Mouse (Mus musculus) adrenal gland, adult 10 weeks (tissue): ENCODE measurements around the gene Psmc5. TPM values are rescaled to one million over a fixed set of nuclear protein-coding genes. Genes with fewer than 3 reads are reported as not detected.

Experiments
- polyA plus RNA-seq: library from polyadenylated mRNA; stranded (reverse); fragments of 350-450 nt; fragmentation: Illumina TruSeq; extraction: RNeasy Lipid Tissue Mini Kit (QIAGEN cat#74804); gene quantifications from one replicate; pipeline ENCODE4 v1.2.3, GENCODE M21; 2014; ENCODE audit warnings: low read depth, low replicate concordance

The Psmc5 gene
- polyA plus RNA-seq: 33.4 TPM

GRCm38 (mm10) chr11:106255685-106256451, at the start of gene Psmc5, which contains the start of gene Ftsj3:
TSS of gene Psmc5 (plus strand) at chr11:106256154.
TSS of gene Ftsj3 (minus strand) at chr11:106256079.

GRCm38 (mm10) chr11:106215927-106216729, 39.8 kb upstream of the Psmc5 start, which contains the start of gene Ccdc47:
TSS of gene Ccdc47 (minus strand) at chr11:106216344.

GRCm38 (mm10) chr11:106216730-106217490, 39.0 kb upstream of the Psmc5 start, which contains the start of gene Ddx42:
TSS of gene Ddx42 (plus strand) at chr11:106216926.

GRCm38 (mm10) chr11:106272644-106273310, 16.8 kb downstream of the Psmc5 start, which contains the start of gene Smarcd2:
TSS of gene Smarcd2 (minus strand) at chr11:106272972.

GRCm38 (mm10) chr11:106276454-106276853, 20.5 kb downstream of the Psmc5 start, which contains the start of gene Tcam1:
TSS of gene Tcam1 (plus strand) at chr11:106276672.

GRCm38 (mm10) chr11:106301765-106302164, 45.8 kb downstream of the Psmc5 start, which contains the start of gene Gh:
TSS of gene Gh (minus strand) at chr11:106301865.

Other genes with a start within 250 kb of the Psmc5 start
- gene Kcnh6, start 248.0 kb upstream of the Psmc5 start, polyA plus RNA-seq: not detected
- 43.0 TPM for gene Dcaf7, start 219.3 kb upstream of the Psmc5 start, polyA plus RNA-seq
- 15.1 TPM for gene Taco1, start 190.1 kb upstream of the Psmc5 start, polyA plus RNA-seq
- gene Map3k3, start 171.5 kb upstream of the Psmc5 start, polyA plus RNA-seq: 9.6 TPM
- gene Gm10840, start 95.3 kb upstream of the Psmc5 start, polyA plus RNA-seq: not detected
- gene Limd2, start 95.3 kb upstream of the Psmc5 start, polyA plus RNA-seq: 2.2 TPM
- 8.9 TPM for gene Strada, start 54.0 kb upstream of the Psmc5 start, polyA plus RNA-seq
- 267 TPM for gene Ccdc47, start 39.8 kb upstream of the Psmc5 start, polyA plus RNA-seq
- gene Ddx42, start 39.2 kb upstream of the Psmc5 start, polyA plus RNA-seq: 65.4 TPM
- 20.9 TPM for gene Ftsj3, start 75 bp upstream of the Psmc5 start, polyA plus RNA-seq
- 13.2 TPM for gene Smarcd2, start 16.8 kb downstream of the Psmc5 start, polyA plus RNA-seq
- not detected for gene Tcam1, start 20.5 kb downstream of the Psmc5 start, polyA plus RNA-seq
- gene Gh, start 45.7 kb downstream of the Psmc5 start, polyA plus RNA-seq: not detected
- gene Cd79b, start 58.6 kb downstream of the Psmc5 start, polyA plus RNA-seq: not detected
- 0.23 TPM for gene Scn4a, start 97.1 kb downstream of the Psmc5 start, polyA plus RNA-seq
- gene Prr29, start 109.3 kb downstream of the Psmc5 start, polyA plus RNA-seq: not detected
- gene Icam2, start 131.9 kb downstream of the Psmc5 start, polyA plus RNA-seq: 6.2 TPM
- 120 TPM for gene Ern1, start 231.7 kb downstream of the Psmc5 start, polyA plus RNA-seq